Mouse (Mus musculus) liver, embryonic 15.5 days (tissue): ENCODE measurements at regions not wholly inside any gene's neighbourhood (a gene's known extent, or its start where the extent isn't known, plus 50 kb on each side); places are given as distances from the start of the nearest gene placed in this dataset.

Experiments
- ATAC-seq: fragments of 200-750 bp; cut with Nextera tagmentation; 2 replicates; pipeline ENCODE4 v1.8.0; 2017; ENCODE audit warnings: moderate number of reproducible peaks, mild to moderate bottlenecking, moderate library complexity; ENCODE audit not compliant: insufficient read depth
- H3K27ac ChIP-seq: fragments of 300-500 bp; sonication (generic); replicated peaks from 2 replicates; pipeline ENCODE4 v1.5.1; 2015; ENCODE audit warnings: mild to moderate bottlenecking, inconsistent platforms
- H3K27me3 ChIP-seq: fragments of 300-500 bp; sonication (generic); 2 replicates; pipeline ENCODE4 v1.6.1; 2015; ENCODE audit warnings: mild to moderate bottlenecking, inconsistent platforms
- H3K36me3 ChIP-seq: fragments of 300-500 bp; sonication (generic); replicated peaks from 2 replicates; pipeline ENCODE4 v1.6.1; 2015; ENCODE audit warnings: moderate library complexity, mild to moderate bottlenecking, inconsistent platforms
- H3K4me1 ChIP-seq: fragments of 300-500 bp; sonication (generic); replicated peaks from 2 replicates; pipeline ENCODE4 v1.6.1; 2015; ENCODE audit warnings: inconsistent platforms
- H3K4me2 ChIP-seq: fragments of 300-500 bp; sonication (generic); 2 replicates; pipeline ENCODE4 v1.6.1; 2015; ENCODE audit warnings: moderate library complexity, mild to moderate bottlenecking, inconsistent platforms
- H3K4me3 ChIP-seq: fragments of 300-500 bp; sonication (generic); replicated peaks from 2 replicates; pipeline ENCODE4 v1.5.1; 2015; ENCODE audit warnings: mild to moderate bottlenecking, inconsistent platforms
- H3K9ac ChIP-seq: fragments of 300-500 bp; sonication (generic); 2 replicates; pipeline ENCODE4 v1.6.1; 2015; ENCODE audit warnings: moderate library complexity, mild to moderate bottlenecking, inconsistent platforms
- H3K9me3 ChIP-seq: fragments of 300-500 bp; sonication (generic); replicated peaks from 2 replicates; pipeline ENCODE4 v1.6.1; 2016; ENCODE audit warnings: inconsistent platforms
- WGBS: fragments of 180-500 bp; shearing (Covaris S2); methylation state at CpG from one replicate; pipeline ENCODE4 v1.1.7; 2015; ENCODE audit warnings: mixed read lengths; ENCODE audit not compliant: insufficient replicate concordance; 5-methylcytosine and 5-hydroxymethylcytosine counted together

DNA sequence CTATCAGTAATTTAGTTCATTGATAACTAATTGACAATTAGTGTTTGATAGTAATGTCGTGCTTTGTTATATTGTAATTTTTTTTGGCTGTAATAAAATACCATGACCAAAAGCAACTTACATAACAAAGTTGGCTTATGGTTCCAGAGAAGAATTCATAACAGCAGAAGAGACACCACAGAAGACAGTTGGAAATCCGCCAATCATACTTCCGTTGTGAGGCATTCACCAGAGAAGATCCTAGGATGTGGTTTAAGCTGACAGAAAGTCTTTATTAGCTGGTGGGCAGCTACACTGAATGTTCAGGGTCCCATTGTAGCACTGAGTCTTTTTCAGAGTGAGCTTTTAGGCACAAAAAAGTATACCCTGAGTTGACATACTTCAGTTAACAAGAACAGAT, 109.9 kb downstream of the Sec23a start:
- Histone ChIP-seq H3K4me1 (no peaks in the 10 kb centered on the region), H3K9ac (no peak overlapping the region), H3K27me3 (no peaks in the 10 kb centered on the region), H3K9me3 (no peaks in the 10 kb centered on the region), H3K36me3 (no peaks in the 10 kb centered on the region), H3K4me3 (no peak overlapping the region), H3K4me2 (no peak overlapping the region), H3K27ac (no peak overlapping the region)
- 39% methylated on average over 3 of the region's 3 CpGs for WGBS
- ATAC-seq: no peak

DNA sequence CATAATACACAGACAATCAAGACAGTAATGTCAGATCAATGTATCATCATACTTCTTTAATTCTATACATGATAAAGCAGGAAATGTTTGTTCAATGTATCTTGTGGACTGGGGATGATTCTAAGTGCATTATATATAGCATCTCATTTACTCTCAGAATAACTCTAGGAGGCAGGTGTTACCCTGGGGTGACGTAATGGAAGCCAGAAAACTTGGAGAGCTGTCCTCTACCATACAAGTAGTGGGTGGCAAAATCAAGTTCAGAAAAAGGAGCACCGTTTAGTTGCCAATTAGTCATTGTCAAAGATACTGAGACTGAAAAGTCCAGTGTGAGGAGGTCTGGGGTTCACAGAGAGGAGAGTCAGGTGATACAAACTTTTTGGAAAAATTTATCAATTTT, 136.0 kb downstream of the Sec23a start:
- no peak overlapping the region for H3K27ac ChIP-seq
- 58% methylated on average over 2 of the region's 2 CpGs for WGBS

DNA sequence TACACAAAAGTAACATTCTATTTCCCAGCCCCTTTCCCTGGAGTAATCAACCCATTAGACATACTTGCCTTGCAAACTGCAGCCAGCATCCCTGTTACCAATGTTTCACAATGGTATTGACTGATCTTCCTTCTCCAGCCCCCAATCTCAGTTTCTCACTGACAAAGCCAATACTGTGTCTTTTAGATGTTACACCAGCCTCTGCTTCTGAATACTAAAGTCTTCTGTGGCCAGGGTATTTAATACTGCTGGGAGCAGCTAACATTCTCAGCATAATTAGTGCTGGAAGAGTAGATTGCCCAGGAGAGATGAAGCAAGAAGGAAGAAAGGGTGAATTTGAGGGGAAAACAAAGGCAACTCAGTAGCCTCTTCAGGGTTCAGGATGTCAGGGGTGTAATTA, 139.4 kb downstream of the Sec23a start:
- Histone ChIP-seq H3K27me3 (no peaks in the 10 kb centered on the region), H3K4me3 (no peak overlapping the region), H3K9ac (no peak overlapping the region), H3K4me1 (no peaks in the 10 kb centered on the region), H3K9me3 (no peaks in the 10 kb centered on the region), H3K4me2 (no peak overlapping the region), H3K27ac (no peak overlapping the region), H3K36me3 (no peaks in the 10 kb centered on the region)
- ATAC-seq: no peak

More for the DNA sequence above, 136.0 kb downstream of the Sec23a start:
- ATAC-seq: no peak
- no peaks in the 10 kb centered on the region for H3K27me3 ChIP-seq
- H3K36me3 ChIP-seq: no peaks in the 10 kb centered on the region
- H3K9ac ChIP-seq: no peak overlapping the region
- H3K4me2 ChIP-seq: no peak overlapping the region
- H3K4me1 ChIP-seq: no peaks in the 10 kb centered on the region
- H3K4me3 ChIP-seq: no peak overlapping the region
- H3K9me3 ChIP-seq: no peaks in the 10 kb centered on the region

DNA sequence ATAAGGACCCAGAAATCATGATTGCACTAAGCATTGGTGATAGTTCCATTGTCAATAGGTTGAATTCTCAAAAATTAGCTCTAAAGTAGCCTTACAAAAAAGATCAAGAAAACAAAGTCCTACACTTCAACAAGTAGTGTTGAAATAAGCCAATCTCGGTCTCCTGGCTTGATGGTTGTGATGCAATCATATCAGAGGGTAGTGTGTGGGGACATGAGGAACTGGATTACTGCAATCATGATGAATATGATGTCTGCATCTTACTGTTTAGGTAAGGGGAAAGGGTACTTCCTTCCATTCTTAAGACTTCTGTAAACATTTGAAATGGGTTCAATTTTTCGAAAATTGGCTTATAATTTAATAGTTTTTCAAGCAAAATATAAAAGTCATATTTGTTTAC, 155.3 kb downstream of the Sec23a start:
- Histone ChIP-seq H3K4me1 (no peaks in the 10 kb centered on the region), H3K27me3 (no peaks in the 10 kb centered on the region), H3K4me2 (no peak overlapping the region), H3K36me3 (no peaks in the 10 kb centered on the region), H3K9me3 (no peaks in the 10 kb centered on the region), H3K4me3 (no peak overlapping the region), H3K9ac (no peak overlapping the region), H3K27ac (no peak overlapping the region)
- 37% methylated on average over 2 of the region's 2 CpGs for WGBS
- no peak for ATAC-seq

DNA sequence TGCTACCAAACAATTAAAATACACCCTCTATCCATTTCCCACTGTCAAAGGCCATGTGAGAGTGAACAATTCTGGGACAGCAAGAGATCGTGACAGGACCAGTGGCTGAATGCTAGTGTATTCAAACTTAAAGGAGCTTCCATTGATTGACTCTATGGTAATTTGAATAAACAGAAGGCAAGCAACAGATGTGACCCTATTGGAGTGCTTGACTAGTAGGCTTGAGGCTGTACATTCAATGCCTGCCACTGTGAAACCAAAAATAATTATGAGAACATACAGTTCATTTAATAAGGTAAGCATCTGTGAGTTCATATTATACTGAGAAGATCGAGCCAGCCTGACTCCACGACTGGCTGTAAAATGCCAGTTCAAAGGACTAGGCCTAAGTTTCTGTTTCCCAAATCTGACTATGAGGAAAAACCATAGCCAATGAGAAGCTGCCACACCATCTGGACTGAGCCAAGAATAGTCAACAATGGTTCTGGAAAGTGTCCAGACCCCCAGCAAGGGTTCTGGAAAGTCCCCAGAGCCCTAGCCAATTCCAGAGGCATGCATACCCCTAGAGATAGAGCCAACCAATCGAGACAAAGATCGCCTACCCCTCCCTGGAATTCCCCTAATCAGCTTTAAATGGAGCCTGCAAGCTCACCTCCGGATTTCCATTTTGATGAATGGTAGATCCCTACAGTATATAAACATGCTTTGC, 160.0 kb downstream of the Sec23a start:
- 60% methylated on average over 6 of the region's 6 CpGs for WGBS
- H3K9ac ChIP-seq: no peak overlapping the region
- H3K36me3 ChIP-seq: no peaks in the 10 kb centered on the region
- H3K4me3 ChIP-seq: no peak overlapping the region
- H3K27ac ChIP-seq: no peak overlapping the region
- H3K27me3 ChIP-seq: no peaks in the 10 kb centered on the region
- no peaks in the 10 kb centered on the region for H3K9me3 ChIP-seq
- no peak overlapping the region for H3K4me2 ChIP-seq
- no peaks in the 10 kb centered on the region for H3K4me1 ChIP-seq
- no peak for ATAC-seq

DNA sequence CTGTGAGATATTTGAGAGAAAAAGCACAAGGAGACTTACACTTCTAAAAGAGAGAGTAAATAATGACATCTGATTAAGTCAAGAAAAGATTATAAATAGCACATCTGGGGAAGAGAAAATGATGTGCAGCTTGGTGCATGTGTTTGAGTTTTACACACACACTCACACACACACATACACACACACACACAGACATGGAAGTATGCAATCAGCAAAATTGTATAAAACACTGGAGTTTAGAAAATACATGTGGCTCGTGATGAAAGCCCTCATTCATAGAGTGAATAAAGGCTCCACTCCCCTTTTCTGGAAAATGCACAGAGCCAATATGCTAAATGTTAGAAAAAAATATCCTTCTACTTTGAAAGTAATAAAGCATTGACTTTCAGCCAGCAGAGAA, 182.2 kb downstream of the Sec23a start:
- Histone ChIP-seq H3K9ac (no peak overlapping the region), H3K4me2 (no peak overlapping the region), H3K9me3 (no peaks in the 10 kb centered on the region), H3K27me3 (no peaks in the 10 kb centered on the region), H3K4me3 (no peak overlapping the region), H3K27ac (no peak overlapping the region), H3K36me3 (no peaks in the 10 kb centered on the region), H3K4me1 (no peaks in the 10 kb centered on the region)
- ATAC-seq: no peak
- WGBS: 34% methylated on average over 1 of the region's 1 CpGs

DNA sequence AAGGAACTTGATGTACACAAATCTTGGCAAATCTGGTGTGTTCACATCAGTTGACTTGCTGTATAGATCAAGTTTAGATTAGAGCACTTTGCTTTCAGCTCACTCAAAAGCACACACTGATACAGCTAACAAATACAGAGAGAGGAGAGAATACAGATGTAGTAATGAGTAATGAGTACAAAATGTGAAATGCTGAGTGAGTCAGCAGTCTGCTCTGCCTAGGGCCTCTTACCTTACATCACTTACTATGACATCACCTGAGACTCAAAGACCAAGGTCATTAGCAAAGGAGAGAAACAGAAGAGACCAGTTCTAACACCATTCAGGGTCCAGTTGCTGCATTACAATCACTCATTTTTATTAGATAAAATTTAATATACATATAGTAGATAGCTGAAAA, 184.0 kb downstream of the Sec23a start:
- Histone ChIP-seq H3K27ac (no peak overlapping the region), H3K27me3 (no peaks in the 10 kb centered on the region), H3K36me3 (no peaks in the 10 kb centered on the region), H3K9ac (no peak overlapping the region), H3K4me2 (no peak overlapping the region), H3K9me3 (no peaks in the 10 kb centered on the region), H3K4me1 (no peaks in the 10 kb centered on the region), H3K4me3 (no peak overlapping the region)
- ATAC-seq: no peak

DNA sequence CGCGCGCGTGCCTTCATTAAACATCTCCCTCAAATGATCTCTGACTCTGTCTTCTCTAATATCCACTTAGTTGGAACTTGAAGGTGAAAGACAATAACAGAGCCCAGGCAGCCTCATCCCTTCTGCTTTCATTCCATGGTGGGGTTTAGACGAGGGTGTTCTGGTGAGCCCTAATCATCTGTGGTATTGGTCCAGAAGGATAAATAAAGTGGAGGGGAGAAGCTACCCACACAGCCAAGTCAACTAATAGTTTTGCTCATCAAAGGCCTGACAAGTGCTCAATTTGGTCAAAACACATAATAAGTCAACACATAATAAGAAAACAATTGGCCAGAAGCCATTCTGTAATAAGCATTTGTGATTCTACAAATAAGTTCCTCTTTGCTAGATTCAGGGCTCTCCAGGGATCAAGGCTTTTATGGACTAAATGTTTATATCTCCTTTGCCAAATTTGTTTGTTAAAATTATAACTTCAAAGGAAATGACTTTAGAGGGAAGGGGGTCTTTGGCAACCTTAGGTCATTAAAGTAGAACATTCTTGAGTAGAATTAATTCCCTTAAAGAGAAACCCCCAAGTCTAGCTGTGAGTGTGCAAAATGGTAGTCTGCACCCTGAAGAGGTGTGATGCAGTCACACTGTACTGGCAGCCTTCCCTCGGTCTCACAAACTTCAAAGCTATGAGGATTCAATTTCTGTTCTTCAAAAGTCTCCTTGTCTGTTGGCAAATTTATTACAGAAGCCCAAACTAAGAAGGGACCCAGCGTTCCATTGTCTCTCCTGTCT, 186.5 kb downstream of the Sec23a start:
- H3K36me3 ChIP-seq: no peaks in the 10 kb centered on the region
- no peak overlapping the region for H3K4me3 ChIP-seq
- no peaks in the 10 kb centered on the region for H3K4me1 ChIP-seq
- no peak overlapping the region for H3K4me2 ChIP-seq
- H3K27me3 ChIP-seq: no peaks in the 10 kb centered on the region
- H3K9ac ChIP-seq: no peak overlapping the region
- no peaks in the 10 kb centered on the region for H3K9me3 ChIP-seq
- ATAC-seq: no peak
- WGBS: 76% methylated on average over 7 of the region's 7 CpGs
- no peak overlapping the region for H3K27ac ChIP-seq

DNA sequence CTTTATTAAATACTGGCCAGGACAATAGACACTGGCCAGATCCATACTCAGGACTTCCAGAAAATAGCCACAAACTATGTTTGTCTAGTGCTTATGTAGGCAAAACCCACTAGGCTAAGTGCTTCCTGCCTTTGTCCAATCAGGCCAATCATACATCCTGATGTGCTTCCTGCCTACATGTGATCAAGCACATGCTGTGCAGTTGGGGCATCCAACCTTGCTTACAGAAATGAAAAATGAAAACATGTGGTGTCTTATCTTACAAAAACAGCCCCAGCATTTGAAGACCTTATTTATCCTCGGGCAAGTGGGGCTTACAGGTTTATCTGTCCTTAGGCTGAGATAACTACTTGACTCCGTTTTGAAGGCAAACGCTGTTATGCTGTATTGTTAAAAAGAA, 188.8 kb downstream of the Sec23a start:
- Histone ChIP-seq H3K36me3 (no peaks in the 10 kb centered on the region), H3K4me3 (no peak overlapping the region), H3K27ac (no peak overlapping the region), H3K4me1 (no peaks in the 10 kb centered on the region), H3K4me2 (no peak overlapping the region), H3K27me3 (no peaks in the 10 kb centered on the region), H3K9ac (no peak overlapping the region), H3K9me3 (no peaks in the 10 kb centered on the region)
- WGBS: 10% methylated on average over 3 of the region's 3 CpGs
- ATAC-seq: peak; percentile 63

DNA sequence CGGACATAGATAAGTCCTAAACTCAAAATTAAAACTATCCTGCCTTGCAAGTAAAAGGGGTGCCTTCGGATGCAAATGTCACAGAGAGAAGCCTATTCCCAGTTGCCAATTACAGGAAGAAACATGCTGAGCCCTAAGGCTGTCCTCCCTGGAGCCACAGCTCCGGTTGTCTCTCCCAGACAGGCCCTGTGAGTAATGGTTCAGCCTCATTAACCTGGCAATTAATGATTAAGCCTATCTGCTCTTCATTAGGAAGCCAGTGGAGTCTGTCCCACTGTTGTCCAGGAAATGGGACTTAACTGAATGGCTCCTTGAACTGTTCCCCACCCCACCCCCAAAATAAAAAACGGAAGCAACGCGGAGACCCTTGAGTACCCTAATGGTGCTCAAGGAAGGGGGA, 207.7 kb downstream of the Sec23a start:
- ATAC-seq: no peak
- H3K27me3 ChIP-seq: no peaks in the 10 kb centered on the region
- no peak overlapping the region for H3K4me3 ChIP-seq
- 57% methylated on average over 6 of the region's 6 CpGs for WGBS
- no peak overlapping the region for H3K9ac ChIP-seq
- H3K4me2 ChIP-seq: no peak overlapping the region
- no peaks in the 10 kb centered on the region for H3K9me3 ChIP-seq
- no peaks in the 10 kb centered on the region for H3K4me1 ChIP-seq
- H3K27ac ChIP-seq: no peak overlapping the region
- no peaks in the 10 kb centered on the region for H3K36me3 ChIP-seq

DNA sequence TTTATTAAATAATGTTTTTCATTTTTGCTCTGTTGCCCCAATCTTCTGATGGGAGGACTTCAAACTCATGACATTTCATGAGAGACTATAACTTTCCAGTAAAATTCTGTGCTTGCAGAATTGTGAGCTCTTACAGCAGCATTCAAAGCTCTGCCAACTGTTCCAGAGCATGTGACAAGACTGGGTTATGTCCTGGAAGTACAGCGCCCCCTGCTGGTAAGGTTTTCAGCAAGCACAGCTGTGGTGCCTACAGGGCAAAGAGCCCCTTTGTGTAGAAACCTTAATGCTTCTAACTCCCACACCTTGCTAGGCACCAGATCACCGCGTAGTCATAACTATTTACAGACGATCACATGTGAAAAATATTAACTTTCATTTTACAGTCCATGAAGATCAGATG, 209.4 kb downstream of the Sec23a start:
- Histone ChIP-seq H3K9me3 (no peaks in the 10 kb centered on the region), H3K27ac (no peak overlapping the region), H3K4me1 (no peaks in the 10 kb centered on the region), H3K27me3 (no peaks in the 10 kb centered on the region), H3K4me3 (no peak overlapping the region), H3K4me2 (no peak overlapping the region), H3K36me3 (no peaks in the 10 kb centered on the region), H3K9ac (no peak overlapping the region)
- no peak for ATAC-seq
- WGBS: 30% methylated on average over 4 of the region's 4 CpGs
